Mouse (Mus musculus) midbrain, embryonic 12.5 days (tissue): Measurements from ENCODE around the gene Mad1l1. TPM values are rescaled to one million over a fixed set of nuclear protein-coding genes. Genes with fewer than 3 reads are reported as not detected.

Experiments used
- ATAC-seq: fragments of 200-750 bp; cut with Nextera tagmentation; 2 replicates; pipeline ENCODE4 v1.8.0; 2017; ENCODE audit warnings: low read depth, moderate TSS enrichment, moderate library complexity; ENCODE audit not compliant: low FRiP score
- H3K27ac ChIP-seq: fragments of 300-500 bp; sonication (generic); replicated peaks from 2 replicates; pipeline ENCODE4 v1.5.1; 2016; ENCODE audit warnings: mild to moderate bottlenecking
- H3K27me3 ChIP-seq: fragments of 300-500 bp; sonication (generic); 2 replicates; pipeline ENCODE4 v1.6.1; 2016; ENCODE audit warnings: mild to moderate bottlenecking
- H3K36me3 ChIP-seq: fragments of 300-500 bp; sonication (generic); 2 replicates; pipeline ENCODE4 v1.6.1; 2016
- H3K4me1 ChIP-seq: fragments of 300-500 bp; sonication (generic); 2 replicates; pipeline ENCODE4 v1.6.1; 2016
- H3K4me2 ChIP-seq: fragments of 300-500 bp; sonication (generic); replicated peaks from 2 replicates; pipeline ENCODE4 v1.6.1; 2016; ENCODE audit warnings: mild to moderate bottlenecking, moderate library complexity
- H3K4me3 ChIP-seq: fragments of 300-500 bp; sonication (generic); 2 replicates; pipeline ENCODE4 v1.5.1; 2016; ENCODE audit warnings: mild to moderate bottlenecking
- H3K9ac ChIP-seq: fragments of 300-500 bp; sonication (generic); replicated peaks from 2 replicates; pipeline ENCODE4 v1.6.1; 2016; ENCODE audit warnings: mild to moderate bottlenecking, moderate library complexity
- H3K9me3 ChIP-seq: fragments of 300-500 bp; sonication (generic); 2 replicates; pipeline ENCODE4 v1.6.1; 2016; ENCODE audit warnings: mild to moderate bottlenecking
- WGBS: fragments of 180-500 bp; shearing (Covaris S2); methylation state at CpG from one replicate; pipeline ENCODE4 v1.1.7; 2016; 5-methylcytosine and 5-hydroxymethylcytosine counted together
- polyA plus RNA-seq: library from polyadenylated mRNA; unstranded; fragments of >200 nt; fragmentation: Nextera tagmentation; extraction: Ambion mirVana; gene quantifications from 2 replicates; pipeline ENCODE4 v1.2.1, GENCODE M21; 2016

The Mad1l1 gene
- polyA plus RNA-seq, 1 experiment from 2014 or later, result 48.7 TPM

GRCm38 (mm10) chr5:139965596-139965995 lies 355.8 kb downstream of the Mad1l1 start:
- H3K4me3 ChIP-seq, result no peak overlapping the region
- no peaks in the 10 kb centered on the region for H3K9me3 ChIP-seq
- H3K4me1 ChIP-seq, result peaks cover 8% of the 10 kb centered on the region; the same call in 1 of the 2 replicates
- H3K4me2 ChIP-seq, result no peak overlapping the region
- H3K9ac ChIP-seq, result no peak overlapping the region
- WGBS, result 89% methylated on average over 14 of the region's 14 CpGs
- 0 out of 2 replicates have a peak, but pooled peaks cover 11% of the 10 kb centered on the region for H3K27me3 ChIP-seq
- H3K27ac ChIP-seq, result no peak overlapping the region
- no peaks in the 10 kb centered on the region for H3K36me3 ChIP-seq
- no peak for ATAC-seq

DNA sequence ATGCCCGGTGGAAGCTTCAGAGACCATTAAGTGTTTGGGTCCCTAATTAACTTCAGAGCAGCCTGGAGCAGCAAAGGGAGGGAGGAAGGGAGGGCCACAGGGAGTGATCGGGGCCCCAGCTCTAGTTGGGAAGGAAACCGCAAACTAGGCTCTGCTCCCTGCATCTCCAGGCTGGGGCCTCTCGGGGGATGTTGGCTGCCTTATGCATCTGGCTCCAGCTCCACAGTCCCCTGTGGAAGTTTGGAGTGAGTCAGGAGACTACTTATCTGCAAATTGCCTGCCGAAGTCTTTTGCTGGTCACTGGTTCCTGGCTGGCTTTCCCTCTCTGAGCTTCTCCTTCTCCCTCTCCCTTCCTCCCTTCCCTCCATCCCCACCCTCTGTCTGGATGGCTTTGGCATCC lies 357.0 kb downstream of the Mad1l1 start:
- Histone ChIP-seq H3K4me3 (no peak overlapping the region), H3K9me3 (no peaks in the 10 kb centered on the region), H3K27ac (no peak overlapping the region), H3K36me3 (no peaks in the 10 kb centered on the region), H3K9ac (no peak overlapping the region), H3K4me1 (peaks cover 5% of the 10 kb centered on the region; the same call in 1 of the 2 replicates), H3K4me2 (no peak overlapping the region), H3K27me3 (0 out of 2 replicates have a peak, but pooled peaks cover 11% of the 10 kb centered on the region)
- 70% methylated on average over 5 of the region's 5 CpGs for WGBS
- no peak for ATAC-seq

DNA sequence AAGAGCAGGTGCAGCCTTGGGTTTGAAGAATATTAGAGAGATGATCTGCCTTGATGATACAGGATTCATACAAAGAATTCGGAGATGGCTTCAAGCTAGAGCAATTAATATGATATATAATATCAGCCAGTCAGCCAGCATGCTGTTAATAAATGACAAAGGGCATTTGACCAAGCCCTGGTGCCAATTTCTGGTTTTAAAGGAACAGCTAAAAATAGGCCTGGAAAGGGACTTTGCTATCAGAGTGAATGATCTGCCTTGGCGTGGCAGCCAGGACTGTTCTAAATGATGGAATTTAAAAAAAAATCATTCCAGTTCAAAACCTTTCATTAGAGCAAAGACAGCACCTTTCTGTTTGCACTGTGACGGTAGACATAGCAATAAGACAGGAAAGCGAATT lies 361.6 kb downstream of the Mad1l1 start:
- H3K36me3 ChIP-seq, result no peaks in the 10 kb centered on the region
- H3K27me3 ChIP-seq, result no peaks in the 10 kb centered on the region
- no peak overlapping the region for H3K9ac ChIP-seq
- peaks cover 7% of the 10 kb centered on the region for H3K4me1 ChIP-seq
- no peak overlapping the region for H3K4me3 ChIP-seq
- WGBS, result 93% methylated on average over 4 of the region's 4 CpGs
- H3K27ac ChIP-seq, result no peak overlapping the region
- H3K9me3 ChIP-seq, result no peaks in the 10 kb centered on the region
- no peak for ATAC-seq
- H3K4me2 ChIP-seq, result no peak overlapping the region

Other genes starting within 250 kb of the Mad1l1 start
- 38.3 and 40.6 TPM in 2 replicates for gene Nudt1, start 104 bp upstream of the Mad1l1 start, polyA plus RNA-seq
- gene Mrm2, start 10.3 kb upstream of the Mad1l1 start, polyA plus RNA-seq, result 17.4 and 18.0 TPM in 2 replicates
- gene Snx8, start 67.7 kb upstream of the Mad1l1 start, polyA plus RNA-seq, result 20.6 and 21.4 TPM in 2 replicates
- gene Eif3b, start 97.8 kb upstream of the Mad1l1 start, polyA plus RNA-seq, result 158 and 161 TPM in 2 replicates
- gene Gm4869, start 124.1 kb upstream of the Mad1l1 start, polyA plus RNA-seq, result not detected in 2 replicates
- gene Chst12, start 184.0 kb upstream of the Mad1l1 start, polyA plus RNA-seq, result 12.5 and 13.4 TPM in 2 replicates
- gene Grifin, start 243.5 kb upstream of the Mad1l1 start, polyA plus RNA-seq, result not detected in 2 replicates